Mouse (Mus musculus) heart, postnatal 14 days (tissue): ENCODE results near the gene Slc30a7. TPM values are rescaled to one million over a fixed set of nuclear protein-coding genes. Genes with fewer than 3 reads are reported as not detected.
"Not testable (repeated sequence)": the region's sequence is repeated elsewhere in the genome, so short reads cannot be mapped to it uniquely, and the experiment has no call there.

Experiments
- DNase-seq, 2 experiments: peaks; one replicate each; pipeline ENCODE4 v3.0.0; 2021 to 2022
- intact Hi-C: fragments of 180-260 bp; cut with DNase I; formaldehyde crosslinking; loops from one replicate; pipeline ENCODE4 v1.15.1; 2025
- total RNA-seq, 2 experiments: library from RNA; stranded (reverse); gene quantifications; 2 replicates each; pipeline ENCODE4 v1.2.3; 2021

Slc30a7 gene
- total RNA-seq, 2 experiments from 2014 or later: 20.8 to 21.2 TPM

GRCm38 (mm10) chr3:115951221-115951620 lies 56.0 kb downstream of the Slc30a7 start:
- intact Hi-C loops: no loop called here
- DNase-seq: no peak

GRCm38 (mm10) chr3:115949921-115950877 lies 57.0 kb downstream of the Slc30a7 start:
- DNase-seq: peak in 1 of 2 experiments; percentile 16
- intact Hi-C loops: no loop called here

GRCm38 (mm10) chr3:115949220-115949920 lies 57.8 kb downstream of the Slc30a7 start:
- intact Hi-C loops: no loop called here
- no peak for DNase-seq

GRCm38 (mm10) chr3:115946272-115946671 lies 60.9 kb downstream of the Slc30a7 start:
- no peak for DNase-seq
- intact Hi-C loops: no loop called here

- no peak for DNase-seq
Observed at GRCm38 (mm10) chr3:115944376-115944775, 62.8 kb downstream of the Slc30a7 start.

GRCm38 (mm10) chr3:115941464-115941863 lies 65.7 kb downstream of the Slc30a7 start:
- DNase-seq: no peak
- intact Hi-C loops: no loop called here

More at GRCm38 (mm10) chr3:115944376-115944775, 62.8 kb downstream of the Slc30a7 start:
- intact Hi-C loops: no loop called here

- intact Hi-C loops: no loop called here
Observed at GRCm38 (mm10) chr3:115940510-115940909, 66.7 kb downstream of the Slc30a7 start.

GRCm38 (mm10) chr3:115937807-115938206 lies 69.4 kb downstream of the Slc30a7 start:
- no peak for DNase-seq
- intact Hi-C loops: loop anchor here (2.0 to 5.0 kb wide), 3 partner anchors 41 to 276 kb away; no protein-coding TSS in a partner anchor

More at GRCm38 (mm10) chr3:115940510-115940909, 66.7 kb downstream of the Slc30a7 start:
- no peak for DNase-seq

- intact Hi-C loops: loop anchor here (2.0 to 5.0 kb wide), 3 partner anchors 40 to 275 kb away; no protein-coding TSS in a partner anchor
- peak; percentile 48 to 70 for DNase-seq
Observed at GRCm38 (mm10) chr3:115936734-115937599, 70.2 kb downstream of the Slc30a7 start.

- DNase-seq: no peak
- intact Hi-C loops: no loop called here
Observed at GRCm38 (mm10) chr3:115933293-115934186, 73.7 kb downstream of the Slc30a7 start.

- no peak for DNase-seq
- intact Hi-C loops: no loop called here
Observed at GRCm38 (mm10) chr3:115931701-115932100, 75.5 kb downstream of the Slc30a7 start.

GRCm38 (mm10) chr3:115926531-115926930 lies 80.7 kb downstream of the Slc30a7 start:
- DNase-seq: no peak
- intact Hi-C loops: no loop called here

GRCm38 (mm10) chr3:115924401-115925190 lies 82.6 kb downstream of the Slc30a7 start:
- DNase-seq: peak in 1 of 2 experiments; percentile 27
- intact Hi-C loops: no loop called here

GRCm38 (mm10) chr3:115907406-115907805 lies 99.8 kb downstream of the Slc30a7 start:
- DNase-seq, intact Hi-C loops: not testable (repeated sequence)

- intact Hi-C loops: no loop called here
Observed at GRCm38 (mm10) chr3:115905567-115905966, 101.6 kb downstream of the Slc30a7 start.

GRCm38 (mm10) chr3:115905067-115905466 lies 102.1 kb downstream of the Slc30a7 start:
- DNase-seq: no peak
- intact Hi-C loops: no loop called here

More at GRCm38 (mm10) chr3:115905567-115905966, 101.6 kb downstream of the Slc30a7 start:
- no peak for DNase-seq

GRCm38 (mm10) chr3:115902301-115902956 lies 104.8 kb downstream of the Slc30a7 start:
- no peak for DNase-seq
- intact Hi-C loops: no loop called here
